Mouse (Mus musculus): Measurements from ENCODE around the gene Dnaaf5.

Gene Dnaaf5

GRCm38 (mm10) chr5:139149681-139150602 is at the start of gene Dnaaf5, which contains the start of gene Prkar1b:
Dnaaf5 (plus strand) TSS chr5:139150223.
Prkar1b (minus strand) TSS chr5:139150001.
- peak; percentile 100 for DNase-seq (ENCODE audit: low read depth, low spot score)
- no peaks in the 10 kb centered on the region for H3K36me3 ChIP-seq (ENCODE audit: control insufficient read depth, insufficient read depth, low read length, poor library complexity, severe bottlenecking)
- no peaks in the 10 kb centered on the region for H3K27me3 ChIP-seq (ENCODE audit: control insufficient read depth, insufficient read depth, low read length, poor library complexity, severe bottlenecking)

GRCm38 (mm10) chr5:139101783-139102182 is 48.2 kb upstream of the Dnaaf5 start:
- DNase-seq (ENCODE audit: low read depth, low spot score) = no peak
- Histone ChIP-seq H3K27me3 (ENCODE audit: control insufficient read depth, insufficient read depth, low read length, poor library complexity, severe bottlenecking) (no peaks in the 10 kb centered on the region), H3K36me3 (ENCODE audit: control insufficient read depth, insufficient read depth, low read length, poor library complexity, severe bottlenecking) (no peaks in the 10 kb centered on the region)

- no peak for DNase-seq (ENCODE audit: low read depth, low spot score)
- no peaks in the 10 kb centered on the region for H3K27me3 ChIP-seq (ENCODE audit: control insufficient read depth, insufficient read depth, low read length, poor library complexity, severe bottlenecking)
- no peaks in the 10 kb centered on the region for H3K36me3 ChIP-seq (ENCODE audit: control insufficient read depth, insufficient read depth, low read length, poor library complexity, severe bottlenecking)
Observed at GRCm38 (mm10) chr5:139107815-139108214, 42.2 kb upstream of the Dnaaf5 start.

- Histone ChIP-seq H3K27me3 (ENCODE audit: control insufficient read depth, insufficient read depth, low read length, poor library complexity, severe bottlenecking) (no peaks in the 10 kb centered on the region), H3K36me3 (ENCODE audit: control insufficient read depth, insufficient read depth, low read length, poor library complexity, severe bottlenecking) (no peaks in the 10 kb centered on the region)
- no peak for DNase-seq (ENCODE audit: low read depth, low spot score)
Observed at GRCm38 (mm10) chr5:139110140-139110855, 39.7 kb upstream of the Dnaaf5 start.

GRCm38 (mm10) chr5:139111991-139112390 is 38.0 kb upstream of the Dnaaf5 start:
- no peak for DNase-seq (ENCODE audit: low read depth, low spot score)
- no peaks in the 10 kb centered on the region for H3K36me3 ChIP-seq (ENCODE audit: control insufficient read depth, insufficient read depth, low read length, poor library complexity, severe bottlenecking)
- no peaks in the 10 kb centered on the region for H3K27me3 ChIP-seq (ENCODE audit: control insufficient read depth, insufficient read depth, low read length, poor library complexity, severe bottlenecking)

GRCm38 (mm10) chr5:139112418-139112817 is 37.6 kb upstream of the Dnaaf5 start:
- Histone ChIP-seq H3K27me3 (ENCODE audit: control insufficient read depth, insufficient read depth, low read length, poor library complexity, severe bottlenecking) (no peaks in the 10 kb centered on the region), H3K36me3 (ENCODE audit: control insufficient read depth, insufficient read depth, low read length, poor library complexity, severe bottlenecking) (no peaks in the 10 kb centered on the region)
- no peak for DNase-seq (ENCODE audit: low read depth, low spot score)

GRCm38 (mm10) chr5:139114876-139115275 is 35.1 kb upstream of the Dnaaf5 start:
- H3K36me3 ChIP-seq (ENCODE audit: control insufficient read depth, insufficient read depth, low read length, poor library complexity, severe bottlenecking) = no peaks in the 10 kb centered on the region
- DNase-seq (ENCODE audit: low read depth, low spot score) = no peak

GRCm38 (mm10) chr5:139115507-139115906 is 34.5 kb upstream of the Dnaaf5 start:
- no peaks in the 10 kb centered on the region for H3K36me3 ChIP-seq (ENCODE audit: control insufficient read depth, insufficient read depth, low read length, poor library complexity, severe bottlenecking)
- H3K27me3 ChIP-seq (ENCODE audit: control insufficient read depth, insufficient read depth, low read length, poor library complexity, severe bottlenecking) = no peaks in the 10 kb centered on the region
- DNase-seq (ENCODE audit: low read depth, low spot score) = no peak

More at GRCm38 (mm10) chr5:139114876-139115275, 35.1 kb upstream of the Dnaaf5 start:
- H3K27me3 ChIP-seq (ENCODE audit: control insufficient read depth, insufficient read depth, low read length, poor library complexity, severe bottlenecking) = no peaks in the 10 kb centered on the region

- no peaks in the 10 kb centered on the region for H3K27me3 ChIP-seq (ENCODE audit: control insufficient read depth, insufficient read depth, low read length, poor library complexity, severe bottlenecking)
- DNase-seq (ENCODE audit: low read depth, low spot score) = no peak
- H3K36me3 ChIP-seq (ENCODE audit: control insufficient read depth, insufficient read depth, low read length, poor library complexity, severe bottlenecking) = no peaks in the 10 kb centered on the region
Observed at GRCm38 (mm10) chr5:139118139-139118960, 31.7 kb upstream of the Dnaaf5 start.

- DNase-seq (ENCODE audit: low read depth, low spot score) = no peak
- no peaks in the 10 kb centered on the region for H3K27me3 ChIP-seq (ENCODE audit: control insufficient read depth, insufficient read depth, low read length, poor library complexity, severe bottlenecking)
- no peaks in the 10 kb centered on the region for H3K36me3 ChIP-seq (ENCODE audit: control insufficient read depth, insufficient read depth, low read length, poor library complexity, severe bottlenecking)
Observed at GRCm38 (mm10) chr5:139118961-139119276, 31.1 kb upstream of the Dnaaf5 start.

- Histone ChIP-seq H3K27me3 (ENCODE audit: control insufficient read depth, insufficient read depth, low read length, poor library complexity, severe bottlenecking) (no peaks in the 10 kb centered on the region), H3K36me3 (ENCODE audit: control insufficient read depth, insufficient read depth, low read length, poor library complexity, severe bottlenecking) (no peaks in the 10 kb centered on the region)
- no peak for DNase-seq (ENCODE audit: low read depth, low spot score)
Observed at GRCm38 (mm10) chr5:139125717-139126116, 24.3 kb upstream of the Dnaaf5 start.

GRCm38 (mm10) chr5:139128476-139129065 is 21.5 kb upstream of the Dnaaf5 start:
- no peak for DNase-seq (ENCODE audit: low read depth, low spot score)
- Histone ChIP-seq H3K36me3 (ENCODE audit: control insufficient read depth, insufficient read depth, low read length, poor library complexity, severe bottlenecking) (no peaks in the 10 kb centered on the region), H3K27me3 (ENCODE audit: control insufficient read depth, insufficient read depth, low read length, poor library complexity, severe bottlenecking) (no peaks in the 10 kb centered on the region)

- no peak for DNase-seq (ENCODE audit: low read depth, low spot score)
- H3K27me3 ChIP-seq (ENCODE audit: control insufficient read depth, insufficient read depth, low read length, poor library complexity, severe bottlenecking) = no peaks in the 10 kb centered on the region
- H3K36me3 ChIP-seq (ENCODE audit: control insufficient read depth, insufficient read depth, low read length, poor library complexity, severe bottlenecking) = no peaks in the 10 kb centered on the region
Observed at GRCm38 (mm10) chr5:139129078-139129477, 20.9 kb upstream of the Dnaaf5 start.

- H3K27me3 ChIP-seq (ENCODE audit: control insufficient read depth, insufficient read depth, low read length, poor library complexity, severe bottlenecking) = no peaks in the 10 kb centered on the region
- no peaks in the 10 kb centered on the region for H3K36me3 ChIP-seq (ENCODE audit: control insufficient read depth, insufficient read depth, low read length, poor library complexity, severe bottlenecking)
- no peak for DNase-seq (ENCODE audit: low read depth, low spot score)
Observed at GRCm38 (mm10) chr5:139129572-139130151, 20.4 kb upstream of the Dnaaf5 start.
